9 mouse cellular contexts compared by ENCODE assay signal in genomic region chr6:30723331-30723730, GRCm38 (mm10). TPM values are rescaled to one million over a fixed set of nuclear protein-coding genes. Genes with fewer than 3 reads are reported as not detected.
DNase-seq lines count a peak whose midpoint lies in the region; ATAC-seq and TF ChIP-seq lines count a peak whose summit lies in the region.
"Had no signal": no experiment of that assay in that cellular context is flagged by ENCODE, and none has a peak within 500 bp of the region (broad histone marks: within the 10 kb centered on the region; RNA-seq: fewer than 3 reads in every experiment).

Mest (plus strand) TSS chr6:30723547.

- no peak for ATAC-seq in heart, embryonic 15.5 days (replicated peaks; ENCODE audit: insufficient number of reproducible peaks, insufficient read depth, low FRiP score, low read depth)
- no peak for ATAC-seq in stomach, embryonic 15.5 days (ENCODE audit: insufficient read depth, low FRiP score, low read depth)

- peaks cover 10% of the 10 kb centered on the region for H3K4me1 ChIP-seq in heart, embryonic 15.5 days (replicated peaks)
- 0 out of 2 replicates have a peak, but pooled peaks cover 6% of the 10 kb centered on the region for H3K4me1 ChIP-seq in stomach, embryonic 15.5 days

- no peak within 1 kb of the TSS for H3K4me3 ChIP-seq in gastrocnemius, adult 2 months
- no peak within 1 kb of the TSS for H3K4me3 ChIP-seq in heart, embryonic 15.5 days
- no peak within 1 kb of the TSS for H3K4me3 ChIP-seq in stomach, embryonic 15.5 days (replicated peaks)
- H3K4me3 ChIP-seq: erythroblast, embryonic 14.5 days had no signal

- no peaks in the 10 kb centered on the region for H3K27me3 ChIP-seq in heart, embryonic 15.5 days
- no peaks in the 10 kb centered on the region for H3K27me3 ChIP-seq in stomach, embryonic 15.5 days (replicated peaks)

- H3K27ac ChIP-seq in gastrocnemius, adult 2 months: no peak within 1 kb of the TSS
- no peak within 1 kb of the TSS for H3K27ac ChIP-seq in heart, embryonic 15.5 days
- H3K27ac ChIP-seq in stomach, embryonic 15.5 days: no peak within 1 kb of the TSS

- DNase-seq in gastrocnemius, postnatal 25 days: no peak
- no peak for DNase-seq in gastrocnemius, adult 2 months
- DNase-seq in adrenal gland, adult 2 months: no peak
- no peak for DNase-seq in left cerebral cortex, postnatal 36 days (ENCODE audit: low spot score in 2 of 2)
- DNase-seq in natural killer cell, adult 2 months (ENCODE audit: low spot score in 2 of 2): no peak
- no peak for DNase-seq in adipocyte (ENCODE audit: low spot score)

- 49% methylated on average over 7 of the region's 7 CpGs for WGBS in heart, embryonic 15.5 days
- 59% methylated on average over 7 of the region's 7 CpGs for WGBS in stomach, embryonic 15.5 days

- no peak within 1 kb of the TSS for H3K4me2 ChIP-seq in heart, embryonic 15.5 days
- no peak within 1 kb of the TSS for H3K4me2 ChIP-seq in stomach, embryonic 15.5 days

- H3K9ac ChIP-seq in heart, embryonic 15.5 days: no peak within 1 kb of the TSS
- no peak within 1 kb of the TSS for H3K9ac ChIP-seq in stomach, embryonic 15.5 days

- intact Hi-C loops in gastrocnemius, adult 2 months (cut with DNase I): no loop called here
- intact Hi-C loops in left cerebral cortex, postnatal 36 days (cut with DNase I): loop anchor here (5.0 kb wide), 1 partner anchor 171 kb away; no protein-coding TSS in a partner anchor

- no peak for TF ChIP-seq CTCF in gastrocnemius, adult 2 months (IDR thresholded peaks at IDR 0.05)

- H3K36me3 ChIP-seq in heart, embryonic 15.5 days: no peaks in the 10 kb centered on the region
- no peaks in the 10 kb centered on the region for H3K36me3 ChIP-seq in stomach, embryonic 15.5 days

- H3K9me3 ChIP-seq in heart, embryonic 15.5 days (replicated peaks): no peaks in the 10 kb centered on the region
- H3K9me3 ChIP-seq in stomach, embryonic 15.5 days: no peaks in the 10 kb centered on the region

RNA-seq across cellular contexts. Expression of gene Mest, which starts in this region (rescaled TPM):
- total RNA-seq in gastrocnemius, postnatal 25 days (2021): 10 to 100 TPM; 10.5 to 19.9 TPM
- 1 to 10 TPM; 1.6 to 2.4 TPM for total RNA-seq in gastrocnemius, adult 2 months (2021)
- 10 to 100 TPM; 32.3 to 58.6 TPM for total RNA-seq in adrenal gland, adult 2 months (2021)
- polyA plus RNA-seq in adrenal gland, adult 2 months (2012; rRNA removed): 209 and 411 TPM in 2 replicates
- polyA plus RNA-seq in heart, embryonic 15.5 days (2015; fragmentation: Nextera tagmentation; extraction: Ambion mirVana): 1,527 and 1,993 TPM in 2 replicates
- total RNA-seq in left cerebral cortex, postnatal 36 days (2021): 100 to 1,000 TPM in 1 of 2 experiments, 10 to 100 TPM in 1; 99.8 to 118 TPM
- 780 and 950 TPM in 2 replicates for polyA plus RNA-seq in stomach, embryonic 15.5 days (2015; fragmentation: Nextera tagmentation; extraction: Ambion mirVana)
